Mouse (Mus musculus) myocyte (in vitro differentiated cells): ENCODE measurements around the gene Rassf1.

Source experiments
- CEBPB ChIP-seq: IDR thresholded peaks from 2 replicates; pipeline ENCODE4 v1.6.1; 2011; ENCODE audit warnings: mild to moderate bottlenecking, moderate library complexity; ENCODE audit not compliant: poor library complexity, insufficient read depth, severe bottlenecking
- E2F4 ChIP-seq: IDR thresholded peaks from one replicate; pipeline ENCODE4 v1.6.1; 2011; ENCODE audit warnings: mild to moderate bottlenecking, control low read depth, moderate library complexity; ENCODE audit not compliant: insufficient read depth
- MAX ChIP-seq: IDR thresholded peaks from one replicate; pipeline ENCODE4 v1.6.1; 2011; ENCODE audit warnings: low read depth, mild to moderate bottlenecking, control low read depth
- MYOD1 ChIP-seq, 3 experiments: IDR thresholded peaks; one replicate each; pipeline ENCODE4 v1.6.1; 2011; ENCODE audit warnings: control low read depth in 2 of 3, low read depth in 2 of 3, mild to moderate bottlenecking in 2 of 3, moderate library complexity in 1 of 3; ENCODE audit not compliant: insufficient read length in 2 of 3, control insufficient read depth in 1 of 3
- MYOG ChIP-seq, 3 experiments: IDR thresholded peaks; one replicate each; pipeline ENCODE4 v1.6.1; 2011; ENCODE audit warnings: control low read depth in 2 of 3, low read depth in 2 of 3, mild to moderate bottlenecking in 2 of 3; ENCODE audit not compliant: insufficient read length in 2 of 3, control insufficient read depth in 1 of 3, insufficient read depth in 1 of 3
- POLR2A ChIP-seq: IDR thresholded peaks from one replicate; pipeline ENCODE4 v1.6.1; 2011; ENCODE audit warnings: low read depth, mild to moderate bottlenecking, control low read depth, moderate library complexity; ENCODE audit not compliant: insufficient read length
- POLR2AphosphoS2 ChIP-seq: IDR thresholded peaks from one replicate; pipeline ENCODE4 v1.6.1; 2011; ENCODE audit warnings: low read depth, control low read depth; ENCODE audit not compliant: insufficient read length
- REST ChIP-seq: IDR thresholded peaks from one replicate; pipeline ENCODE4 v1.6.1; 2011; ENCODE audit warnings: mild to moderate bottlenecking, control low read depth, moderate library complexity; ENCODE audit not compliant: insufficient read depth, insufficient read length
- SRF ChIP-seq: IDR thresholded peaks from one replicate; pipeline ENCODE4 v1.6.1; 2011; ENCODE audit warnings: low read depth; ENCODE audit not compliant: control insufficient read depth, insufficient read length
- TCF12 ChIP-seq: IDR thresholded peaks from one replicate; pipeline ENCODE4 v1.6.1; 2011; ENCODE audit warnings: mild to moderate bottlenecking, control low read depth; ENCODE audit not compliant: poor library complexity, insufficient read depth, severe bottlenecking

GRCm38 (mm10) chr9:107550491-107551116 lies 751 bp upstream of the Rassf1 start:
- TF ChIP-seq POLR2A = no peak
- no peak for TF ChIP-seq E2F4
- TF ChIP-seq TCF12 = no peak
- no peak for TF ChIP-seq MAX
- TF ChIP-seq MYOD1 (IDR thresholded peaks at IDR 0.05; ENCODE audit: control insufficient read depth in 1 of 3, insufficient read length in 2 of 3, low read depth in 2 of 3) = no peak
- TF ChIP-seq REST = no peak
- no peak for TF ChIP-seq POLR2AphosphoS2
- TF ChIP-seq SRF = no peak
- no peak for TF ChIP-seq CEBPB
- no peak for TF ChIP-seq MYOG (IDR thresholded peaks at IDR 0.05; ENCODE audit: control insufficient read depth in 1 of 3, insufficient read depth in 1 of 3, insufficient read length in 2 of 3, low read depth in 2 of 3)
